Mouse (Mus musculus) MEL (cell line): Measurements from ENCODE around the gene Akain1. TPM values are rescaled to one million over a fixed set of nuclear protein-coding genes. Genes with fewer than 3 reads are reported as not detected.

Experiments used
- DNase-seq: peaks from one replicate; pipeline ENCODE4 v3.0.0; 2011; ENCODE audit warnings: low read depth, low spot score
- H3K27ac ChIP-seq: 2 replicates; pipeline ENCODE4 v1.5.1; 2012; ENCODE audit warnings: low read depth, mild to moderate bottlenecking, control low read depth, low read length, moderate library complexity; ENCODE audit not compliant: control insufficient read depth
- H3K27me3 ChIP-seq, 2 experiments: fragments of 150-350 bp in 1 of 2; sonication (generic) in 1 of 2; 2 replicates each; pipeline ENCODE4 v1.6.1; 2012; ENCODE audit warnings: low read length in 2 of 2, mild to moderate bottlenecking in 2 of 2, improper control_type of control experiment in 1 of 2, moderate library complexity in 1 of 2; ENCODE audit not compliant: insufficient read depth in 2 of 2, control insufficient read depth in 1 of 2
- H3K36me3 ChIP-seq, 2 experiments: 2 replicates each; pipeline ENCODE4 v1.6.1; 2012 to 2014; ENCODE audit warnings: low read length in 2 of 2, improper control_type of control experiment in 1 of 2, inconsistent platforms in 1 of 2, mild to moderate bottlenecking in 1 of 2; ENCODE audit not compliant: insufficient read depth in 2 of 2, control insufficient read depth in 1 of 2
- H3K4me1 ChIP-seq, 2 experiments: fragments of 150-350 bp in 1 of 2; sonication (generic) in 1 of 2; 2 replicates each; pipeline ENCODE4 v1.6.1; 2012; ENCODE audit warnings: low read length in 2 of 2, improper control_type of control experiment in 1 of 2, mild to moderate bottlenecking in 1 of 2; ENCODE audit not compliant: insufficient read depth in 2 of 2, control insufficient read depth in 1 of 2
- H3K4me3 ChIP-seq, 2 experiments: fragments of 150-350 bp in 1 of 2; sonication (generic) in 1 of 2; 2 replicates each; pipeline ENCODE4 v1.5.1; 2012; ENCODE audit warnings: low read depth in 2 of 2, low read length in 2 of 2, mild to moderate bottlenecking in 2 of 2, moderate library complexity in 2 of 2, control low read depth in 1 of 2, improper control_type of control experiment in 1 of 2; ENCODE audit not compliant: control insufficient read depth in 1 of 2, insufficient read depth in 1 of 2
- H3K79me2 ChIP-seq: 2 replicates; pipeline ENCODE4 v1.6.1; 2012; ENCODE audit warnings: mild to moderate bottlenecking, low read length, moderate library complexity; ENCODE audit not compliant: control insufficient read depth, poor library complexity, insufficient read depth
- H3K9ac ChIP-seq: 2 replicates; pipeline ENCODE4 v1.6.1; 2012; ENCODE audit warnings: low read depth, mild to moderate bottlenecking, control low read depth, low read length, moderate library complexity; ENCODE audit not compliant: control insufficient read depth, poor library complexity, severe bottlenecking
- H3K9me3 ChIP-seq: fragments of 150-350 bp; sonication (generic); replicated peaks from 2 replicates; pipeline ENCODE4 v1.6.1; 2012; ENCODE audit warnings: mild to moderate bottlenecking, low read length, improper control_type of control experiment, moderate library complexity; ENCODE audit not compliant: insufficient read depth
- BHLHE40 ChIP-seq: IDR thresholded peaks from 2 replicates; pipeline ENCODE4 v1.6.1; 2012; ENCODE audit warnings: low read depth, mild to moderate bottlenecking, inconsistent platforms, low read length, improper control_type of control experiment, borderline replicate concordance
- CHD2 ChIP-seq: IDR thresholded peaks from 2 replicates; pipeline ENCODE4 v1.6.1; 2011; ENCODE audit warnings: low read length, improper control_type of control experiment
- CTCF ChIP-seq, 3 experiments: IDR thresholded peaks in 2 of 3; conservative IDR thresholded peaks in 1 of 3; 2 replicates each; pipeline ENCODE4 v1.5.1; 2011 to 2012; ENCODE audit warnings: low read length in 3 of 3, low read depth in 2 of 3, mild to moderate bottlenecking in 2 of 3, improper control_type of control experiment in 1 of 3, inconsistent platforms in 1 of 3, mixed read lengths in 1 of 3, moderate library complexity in 1 of 3; ENCODE audit not compliant: control insufficient read depth in 1 of 3, insufficient read depth in 1 of 3, poor library complexity in 1 of 3, severe bottlenecking in 1 of 3
- E2F4 ChIP-seq: IDR thresholded peaks from 2 replicates; pipeline ENCODE4 v1.6.1; 2011; ENCODE audit warnings: low read depth, low read length, improper control_type of control experiment, borderline replicate concordance
- ELF1 ChIP-seq: IDR thresholded peaks from 2 replicates; pipeline ENCODE4 v1.6.1; 2014; ENCODE audit warnings: low read depth, mild to moderate bottlenecking, inconsistent platforms, low read length, improper control_type of control experiment, moderate library complexity
- EP300 ChIP-seq, 2 experiments: IDR thresholded peaks; 2 replicates each; pipeline ENCODE4 v1.6.1; 2011; ENCODE audit warnings: improper control_type of control experiment in 2 of 2, low read length in 2 of 2, low read depth in 1 of 2, mild to moderate bottlenecking in 1 of 2
- ETS1 ChIP-seq: IDR thresholded peaks from 2 replicates; pipeline ENCODE4 v1.6.1; 2012; ENCODE audit warnings: low read depth, mild to moderate bottlenecking, inconsistent platforms, low read length, improper control_type of control experiment, moderate library complexity
- GABPA ChIP-seq: IDR thresholded peaks from 2 replicates; pipeline ENCODE4 v1.6.1; 2012; ENCODE audit warnings: low read depth, mild to moderate bottlenecking, inconsistent platforms, low read length, improper control_type of control experiment, moderate library complexity
- HCFC1 ChIP-seq: IDR thresholded peaks from 2 replicates; pipeline ENCODE4 v1.6.1; 2012; ENCODE audit warnings: low read depth, mild to moderate bottlenecking, inconsistent platforms, low read length, improper control_type of control experiment, moderate library complexity
- KAT2A ChIP-seq: conservative IDR thresholded peaks from 2 replicates; pipeline ENCODE4 v1.6.1; 2012; ENCODE audit warnings: low read depth, low read length, improper control_type of control experiment, inconsistent platforms
- MYC ChIP-seq: IDR thresholded peaks from 2 replicates; pipeline ENCODE4 v1.6.1; 2011; ENCODE audit warnings: low read depth, mild to moderate bottlenecking, low read length, improper control_type of control experiment, moderate library complexity
- NELFE ChIP-seq: IDR thresholded peaks from 2 replicates; pipeline ENCODE4 v1.6.1; 2011; ENCODE audit warnings: low read depth, low read length, improper control_type of control experiment
- POLR2A ChIP-seq, 2 experiments: IDR thresholded peaks; 2 replicates each; pipeline ENCODE4 v1.6.1; 2011 to 2012; ENCODE audit warnings: low read length in 2 of 2, mild to moderate bottlenecking in 2 of 2, control low read depth in 1 of 2, improper control_type of control experiment in 1 of 2, low read depth in 1 of 2, moderate library complexity in 1 of 2; ENCODE audit not compliant: control insufficient read depth in 1 of 2, insufficient read depth in 1 of 2, poor library complexity in 1 of 2
- RAD21 ChIP-seq: IDR thresholded peaks from 2 replicates; pipeline ENCODE4 v1.6.1; 2011; ENCODE audit warnings: mild to moderate bottlenecking, low read depth, low read length, improper control_type of control experiment
- RCOR1 ChIP-seq: IDR thresholded peaks from 2 replicates; pipeline ENCODE4 v1.6.1; 2012; ENCODE audit warnings: low read depth, mild to moderate bottlenecking, inconsistent platforms, low read length, improper control_type of control experiment
- UBTF ChIP-seq: IDR thresholded peaks from 2 replicates; pipeline ENCODE4 v1.6.1; 2012; ENCODE audit warnings: low read depth, mild to moderate bottlenecking, inconsistent platforms, low read length, improper control_type of control experiment, moderate library complexity, borderline replicate concordance; ENCODE audit not compliant: insufficient read depth
- ZMIZ1 ChIP-seq: IDR thresholded peaks from 2 replicates; pipeline ENCODE4 v1.6.1; 2012; ENCODE audit warnings: low read depth, mild to moderate bottlenecking, inconsistent platforms, low read length, improper control_type of control experiment, moderate library complexity
- polyA plus RNA-seq, 2 experiments: library from polyadenylated mRNA; stranded (reverse) in 1 of 2; unstranded in 1 of 2; fragments of >175 nt in 1 of 2; fragments of >200 nt in 1 of 2; gene quantifications; 2 replicates each; pipeline versions ENCODE4 v1.2.1 to v1.2.4; 2012; ENCODE audit warnings: low replicate concordance in 2 of 2, low read depth in 1 of 2; ENCODE audit not compliant: insufficient read length in 2 of 2, insufficient read depth in 1 of 2, missing spikeins in 1 of 2
- total RNA-seq: library from RNA; depleted of rRNA; stranded (reverse); fragments of 300-350 nt; gene quantifications from 2 replicates; pipeline ENCODE4 v1.2.3, GENCODE M21; 2012

Gene Akain1
- total and polyA plus RNA-seq, 3 experiments: not detected

DNA sequence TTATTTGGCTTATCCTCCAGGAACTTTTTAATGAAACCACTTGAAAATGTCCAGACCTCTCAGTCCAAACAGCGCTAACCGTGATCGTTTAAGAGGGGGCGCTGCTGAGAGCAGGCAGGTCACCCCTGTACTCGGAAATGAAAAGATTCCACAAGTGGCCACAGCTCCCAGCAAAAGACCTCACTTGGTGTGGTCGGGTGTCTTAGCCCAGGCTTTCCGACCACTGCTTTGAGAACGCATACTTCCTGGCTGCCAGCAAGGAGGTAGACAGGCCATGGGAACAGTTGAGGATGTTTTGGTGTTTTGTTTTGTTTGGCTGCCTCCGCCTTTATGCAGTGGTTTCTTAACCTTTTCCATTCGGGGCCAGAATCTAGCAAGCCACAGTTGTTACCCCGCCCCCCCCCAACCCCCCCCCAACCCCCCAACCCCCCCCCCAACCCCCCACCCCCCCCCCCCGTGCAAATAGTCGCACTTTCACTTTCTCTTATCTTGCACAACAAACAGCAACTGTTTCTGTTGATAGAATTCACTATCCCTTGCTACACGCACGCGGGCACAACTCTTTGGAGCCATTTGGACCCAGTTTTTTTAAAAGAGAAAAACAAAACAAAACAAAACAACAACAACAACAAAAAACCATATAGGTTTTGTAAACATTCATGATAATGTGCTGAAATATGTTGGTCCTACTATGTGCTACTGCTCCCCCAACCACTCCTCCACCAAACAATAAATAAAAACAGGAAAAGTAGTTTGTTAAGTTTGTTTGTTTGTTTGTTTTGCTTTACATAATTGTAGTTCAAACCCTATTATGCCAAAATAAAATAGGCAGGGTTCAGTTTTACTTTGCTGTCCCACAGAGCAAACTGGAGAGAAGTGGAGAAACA, 42.7 kb upstream of the Akain1 start (continued):
- TF ChIP-seq UBTF: no peak
- peak; percentile 34; the same call in 1 of the 2 replicates for TF ChIP-seq ELF1
- TF ChIP-seq BHLHE40: no peak; the same call in 1 of the 2 replicates
- no peak for TF ChIP-seq GABPA
- TF ChIP-seq RAD21: no peak
- TF ChIP-seq EP300 (IDR thresholded peaks at IDR 0.05; ENCODE audit: low read depth in 1 of 2, low read length in 2 of 2): peak; percentile 19 to 49; a peak in 1 of 4 replicates
- peak; percentile 17; the same call in 1 of the 2 replicates for TF ChIP-seq NELFE
- TF ChIP-seq RCOR1: no peak
- peak; percentile 45; the same call in 1 of the 2 replicates for TF ChIP-seq HCFC1
- no peak for TF ChIP-seq ZMIZ1
- peak; percentile 73 for TF ChIP-seq ETS1
- TF ChIP-seq MYC: 0 out of 2 replicates have a peak, but pooled peaks have one; percentile 12
- TF ChIP-seq CHD2: no peak
- peak; percentile 34 to 63 (median 58) for TF ChIP-seq CTCF (IDR thresholded peaks at IDR 0.05 in 2 of 3, conservative IDR thresholded peaks at IDR 0.05 in 1 of 3; ENCODE audit: control insufficient read depth in 1 of 3, insufficient read depth in 1 of 3, low read depth in 2 of 3, low read length in 3 of 3, poor library complexity in 1 of 3, severe bottlenecking in 1 of 3)

DNA sequence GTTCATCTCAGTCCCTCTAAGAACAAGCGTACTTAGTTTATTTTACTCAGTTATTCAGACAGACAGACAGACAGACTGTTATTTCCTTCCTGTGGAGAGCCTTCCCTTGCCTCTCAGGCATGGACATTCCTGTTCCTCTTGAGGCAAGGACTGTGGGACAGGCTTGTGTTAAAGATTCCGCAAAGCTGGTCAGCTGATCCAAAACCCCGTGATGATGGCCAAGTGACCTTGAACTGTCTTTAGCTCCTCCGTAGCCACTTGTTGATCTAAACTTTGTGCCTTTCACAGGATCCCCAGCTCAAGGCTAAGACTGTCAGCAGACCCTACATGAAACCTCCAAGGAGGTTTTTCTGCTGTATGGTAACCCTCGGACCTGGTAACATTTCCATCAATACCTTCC, 42.0 kb upstream of the Akain1 start:
- no peak overlapping the region for H3K9ac ChIP-seq
- H3K4me3 ChIP-seq: no peak overlapping the region
- no peak for DNase-seq
- peaks cover 6 to 10% of the 10 kb centered on the region in 2 experiments; a peak in 3 of 4 replicates for H3K4me1 ChIP-seq
- no peaks in the 10 kb centered on the region; the same call in 1 of the 2 replicates for H3K79me2 ChIP-seq
- peaks cover 0 to 9% of the 10 kb centered on the region in 2 experiments; a peak in 1 of 4 replicates for H3K36me3 ChIP-seq
- H3K27ac ChIP-seq: no peak overlapping the region
- H3K9me3 ChIP-seq: no peaks in the 10 kb centered on the region
- no peaks in the 10 kb centered on the region for H3K27me3 ChIP-seq
- TF ChIP-seq KAT2A (no peak), EP300 (IDR thresholded peaks at IDR 0.05; ENCODE audit: low read depth in 1 of 2, low read length in 2 of 2) (no peak), MYC (no peak), CHD2 (no peak), ELF1 (no peak), POLR2A (IDR thresholded peaks at IDR 0.05; ENCODE audit: control insufficient read depth in 1 of 2, insufficient read depth in 1 of 2, low read depth in 1 of 2, low read length in 2 of 2, poor library complexity in 1 of 2) (no peak), E2F4 (no peak)
